Mouse (Mus musculus) fat pad, adult 2 months (tissue): ENCODE data around the gene 3110082I17Rik.

Experiments
- DNase-seq: peaks from one replicate; pipeline ENCODE4 v3.0.0-alpha.2; 2011; ENCODE audit warnings: low read depth, low spot score; ENCODE audit errors: extremely low read depth

Gene 3110082I17Rik

DNA sequence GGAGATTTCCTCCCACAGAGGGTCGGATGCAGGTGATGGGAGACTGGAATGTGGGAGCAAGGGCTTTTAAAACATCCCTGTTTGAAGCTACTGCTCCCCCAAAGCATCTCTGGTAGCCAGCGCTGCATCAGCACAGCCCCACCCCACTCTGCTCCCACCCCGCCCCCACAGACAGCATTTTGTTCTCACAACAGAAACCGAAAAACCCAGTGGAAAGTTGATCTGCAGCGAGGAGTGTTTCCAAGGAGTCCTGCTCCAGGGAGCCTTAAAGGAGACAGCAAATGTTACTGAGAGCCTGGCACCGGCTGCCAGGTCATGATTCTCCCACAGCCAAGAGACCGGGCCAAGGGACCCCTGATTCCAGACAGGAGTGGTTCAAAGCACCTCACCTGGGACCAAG is 129.6 kb downstream of the 3110082I17Rik start:
- no peak for DNase-seq

DNA sequence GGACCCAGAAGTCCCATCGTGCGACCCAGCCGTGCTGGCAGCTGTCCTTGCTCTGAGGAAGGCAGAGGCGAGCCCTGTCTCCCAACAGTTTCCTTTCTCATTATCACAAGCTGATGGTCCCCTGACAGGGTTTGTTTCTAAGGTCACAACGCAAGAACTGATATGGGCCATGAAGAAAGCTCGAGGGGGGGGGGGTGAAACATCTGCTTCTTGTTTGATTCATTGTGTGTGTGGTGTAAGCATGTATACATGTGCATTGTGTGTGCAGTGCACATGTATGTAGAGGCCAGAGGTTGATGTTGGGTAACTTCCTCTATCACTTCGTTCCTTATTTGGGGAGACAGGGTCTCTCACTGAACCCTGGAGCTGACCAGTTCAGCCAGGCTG is 132.7 kb downstream of the 3110082I17Rik start:
- DNase-seq, result no peak

DNA sequence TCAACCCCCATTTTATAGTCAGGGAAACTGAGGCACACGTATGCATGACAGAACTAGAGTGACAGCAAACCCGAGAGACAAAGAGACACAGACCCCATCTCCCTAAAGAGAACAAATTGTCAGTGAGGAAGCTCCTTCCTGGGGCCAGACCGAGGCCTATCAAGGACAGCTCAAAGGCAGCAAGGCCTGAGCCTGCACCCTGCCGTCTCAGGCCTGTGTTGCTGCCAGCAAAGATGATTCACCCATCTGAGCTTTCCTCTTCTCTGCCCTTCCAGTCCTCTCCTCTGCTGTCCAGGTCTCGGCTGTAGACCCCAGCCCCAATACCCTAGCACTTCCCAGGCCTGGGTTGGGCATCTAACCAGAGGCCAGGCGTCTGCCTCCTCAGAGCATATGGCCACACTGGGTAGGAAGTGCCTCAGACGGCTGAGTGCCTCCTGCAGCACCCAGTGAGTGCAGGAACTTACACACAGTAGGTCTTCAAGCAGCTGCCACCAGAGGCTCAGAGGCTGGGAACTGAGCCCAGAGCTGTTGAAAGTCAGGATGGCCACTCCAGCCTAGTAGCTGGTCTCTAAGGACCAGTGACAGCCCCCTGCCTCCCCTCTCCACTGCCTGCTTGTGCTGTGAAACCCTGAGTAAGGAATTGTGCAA is 133.2 kb downstream of the 3110082I17Rik start:
- DNase-seq, result no peak

DNA sequence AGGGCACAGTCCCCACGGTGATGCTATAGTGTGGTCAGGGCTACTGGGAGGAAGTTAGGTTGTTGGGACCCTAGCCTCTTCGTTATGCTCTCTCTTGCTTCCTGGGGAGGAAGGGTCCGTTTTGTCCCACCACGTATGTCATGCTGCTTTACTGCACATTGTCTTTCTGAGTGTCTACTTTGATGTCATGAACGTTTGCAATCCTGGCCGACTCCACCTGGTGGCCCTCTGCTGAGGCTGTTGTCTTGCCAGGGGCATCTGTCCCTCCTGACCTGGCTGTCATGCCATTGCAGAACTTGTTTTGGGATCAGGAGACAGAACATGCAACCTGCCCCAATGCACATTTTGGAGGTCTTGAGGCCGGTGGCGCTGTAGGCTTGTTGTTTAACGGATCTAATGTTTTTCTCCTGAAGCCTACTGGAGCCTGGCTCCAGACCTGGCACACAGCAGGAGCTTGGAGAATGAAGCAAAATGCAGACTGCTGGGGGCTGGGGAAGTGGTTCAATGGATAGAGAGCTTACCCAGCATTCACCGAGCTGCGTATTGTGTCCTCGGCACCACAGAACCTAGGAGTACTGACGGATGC is 134.1 kb downstream of the 3110082I17Rik start:
- DNase-seq, result no peak

DNA sequence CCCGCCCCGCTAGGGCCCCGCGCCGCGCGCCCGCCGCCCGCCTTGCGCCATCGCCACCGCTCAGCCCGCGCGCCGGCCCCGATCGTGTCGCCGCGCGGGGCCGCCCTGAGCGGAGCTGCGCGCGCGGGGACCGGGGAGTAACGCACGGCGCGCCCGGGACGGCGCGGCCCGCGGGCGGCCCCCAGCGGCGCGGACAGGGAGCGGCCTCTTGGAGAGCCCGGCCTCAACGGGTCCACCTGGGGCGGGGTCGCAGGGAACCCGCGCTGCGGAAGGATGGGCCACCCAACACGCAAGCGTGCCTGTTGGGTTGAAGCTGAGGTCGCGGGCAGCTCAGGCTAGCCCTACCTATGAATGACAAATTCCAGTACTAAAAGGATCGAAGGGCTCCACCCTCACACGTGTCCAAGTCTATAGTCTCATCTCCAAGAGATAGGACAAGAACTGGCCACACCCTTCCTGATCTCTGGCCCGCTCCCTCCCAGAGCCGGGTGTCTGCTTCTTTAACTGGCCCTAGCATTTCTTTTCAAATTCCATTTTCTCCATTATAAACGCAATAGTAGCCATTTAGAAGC is 134.8 kb downstream of the 3110082I17Rik start, which contains the start of gene Adap1:
TSS of gene Adap1 (minus strand) at position 228 of the 572 bp plus-strand sequence.
- no peak for DNase-seq

DNA sequence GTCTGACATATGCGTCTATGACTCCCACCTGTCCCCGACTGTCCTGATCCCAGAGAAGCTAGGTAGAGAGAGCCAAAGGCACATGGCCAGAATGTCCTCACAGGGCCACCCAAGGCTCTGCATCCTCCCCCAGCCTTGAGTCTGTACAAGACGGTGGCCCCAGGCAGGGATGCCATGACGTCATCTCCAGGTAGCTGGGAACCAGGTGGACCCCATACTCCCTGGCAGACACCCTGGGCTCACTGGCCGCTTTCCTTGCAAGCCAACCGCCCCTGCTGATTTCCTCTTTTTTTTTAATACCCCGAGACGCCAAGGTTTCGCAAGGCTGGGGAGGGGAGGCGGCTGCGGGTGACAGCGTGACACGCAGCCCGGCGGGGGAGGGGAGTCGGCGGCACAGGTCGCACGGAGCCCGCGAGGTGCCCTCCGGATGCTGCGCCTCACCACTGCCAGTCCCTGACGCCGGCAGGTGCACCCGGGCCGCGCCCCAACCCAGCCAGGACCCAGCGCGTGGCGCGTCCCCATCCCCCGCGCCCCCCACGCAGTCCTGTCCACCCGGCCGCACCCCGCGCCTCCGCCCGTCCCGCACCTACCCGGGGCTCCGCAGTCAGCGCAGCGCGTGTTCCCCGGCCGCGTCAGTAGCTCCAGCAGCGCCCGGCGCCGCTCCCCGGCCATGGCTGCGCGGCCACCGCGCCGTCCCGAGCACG is 135.5 kb downstream of the 3110082I17Rik start:
- no peak for DNase-seq

DNA sequence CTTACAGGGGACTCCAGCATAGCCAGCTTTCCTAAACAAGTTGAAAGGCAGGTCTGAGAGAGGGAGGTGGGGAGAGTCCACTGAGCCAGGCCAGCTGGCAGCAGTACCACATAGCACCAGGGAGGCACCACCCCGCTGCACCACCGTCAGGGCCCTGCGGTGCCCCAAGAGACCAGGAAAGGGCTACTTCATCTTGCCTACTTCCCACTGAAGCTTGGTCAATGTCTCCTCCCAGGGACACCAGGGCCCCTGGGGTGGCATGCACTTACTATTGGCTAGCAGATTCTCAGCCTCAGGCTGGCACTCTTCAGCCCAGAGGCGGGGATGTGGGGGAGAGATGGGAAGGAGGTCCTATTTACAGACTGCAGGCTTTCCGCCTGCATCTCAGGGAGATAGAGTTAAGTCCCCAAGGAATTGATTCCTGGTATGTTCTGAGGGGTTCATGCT is 136.3 kb downstream of the 3110082I17Rik start:
- no peak for DNase-seq

DNA sequence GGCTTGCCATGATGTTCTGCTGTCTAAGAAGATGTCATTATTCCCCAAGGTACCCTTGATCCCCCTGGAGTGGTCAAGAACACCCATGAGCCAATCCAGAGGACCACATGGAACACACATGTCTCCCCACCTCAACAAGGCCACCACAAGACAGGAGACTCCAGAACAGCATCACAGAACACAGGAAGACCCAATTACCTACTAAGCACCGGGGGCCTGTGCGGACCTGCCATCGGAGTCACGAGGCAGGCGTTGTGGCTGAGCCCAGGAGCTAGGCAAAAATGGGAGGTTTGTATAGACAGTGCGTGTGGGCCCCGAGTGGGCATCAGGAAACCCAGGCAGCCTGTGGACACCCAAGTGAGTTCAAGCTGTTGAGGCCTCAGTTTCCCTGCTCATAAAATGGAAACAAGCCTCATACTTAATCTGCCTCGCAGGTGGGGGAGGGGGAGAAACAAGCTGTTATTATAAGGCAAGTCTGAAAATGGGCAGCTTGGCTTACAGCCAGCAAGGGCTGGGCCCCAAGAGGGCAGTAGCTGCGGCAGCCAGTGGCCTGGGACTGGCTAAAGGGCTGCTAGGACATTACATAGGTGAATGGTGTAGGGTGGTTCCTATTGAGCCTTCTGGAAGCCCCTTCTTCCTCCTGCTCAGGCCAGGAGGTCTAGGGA is 136.9 kb downstream of the 3110082I17Rik start:
- DNase-seq, result no peak

DNA sequence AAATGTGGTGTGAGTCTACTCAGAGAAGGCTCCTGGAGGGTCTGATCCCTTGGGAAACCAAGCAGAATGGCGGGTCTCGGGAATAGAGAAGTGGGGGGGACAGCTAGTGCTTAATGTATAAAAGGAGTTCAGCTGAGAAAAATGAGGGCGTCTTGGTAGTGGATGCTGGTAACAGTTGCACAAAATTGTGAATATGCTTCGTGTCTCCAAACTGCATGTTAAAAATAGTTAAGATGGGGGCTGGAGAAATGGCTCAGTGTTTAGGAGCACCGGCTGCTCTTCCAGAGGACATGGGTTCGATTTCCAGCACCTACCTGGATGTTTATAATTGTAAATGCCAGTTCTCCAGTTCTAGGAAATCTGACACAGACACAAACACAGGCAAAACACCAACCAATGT is 139.0 kb downstream of the 3110082I17Rik start:
- DNase-seq, result no peak

DNA sequence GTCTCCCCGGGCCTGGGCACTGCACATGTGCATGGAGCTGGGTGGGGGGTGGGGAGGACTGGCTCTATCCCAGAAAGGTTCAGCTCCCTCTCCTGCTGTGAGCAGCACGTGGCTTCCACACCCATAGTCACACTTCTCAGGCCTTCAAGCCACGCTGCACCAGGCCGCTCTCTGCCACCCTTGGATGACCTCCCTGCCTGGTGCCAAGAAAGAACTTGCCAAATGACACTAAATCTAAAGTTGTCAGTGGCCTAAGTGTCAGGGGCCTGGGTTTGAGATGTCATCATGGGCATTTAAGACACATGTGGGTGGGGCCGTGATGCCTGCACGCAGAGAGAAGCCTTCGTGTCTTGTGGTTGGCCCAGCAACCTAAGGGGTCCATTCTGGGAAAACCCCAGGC is 139.9 kb downstream of the 3110082I17Rik start:
- DNase-seq, result no peak

DNA sequence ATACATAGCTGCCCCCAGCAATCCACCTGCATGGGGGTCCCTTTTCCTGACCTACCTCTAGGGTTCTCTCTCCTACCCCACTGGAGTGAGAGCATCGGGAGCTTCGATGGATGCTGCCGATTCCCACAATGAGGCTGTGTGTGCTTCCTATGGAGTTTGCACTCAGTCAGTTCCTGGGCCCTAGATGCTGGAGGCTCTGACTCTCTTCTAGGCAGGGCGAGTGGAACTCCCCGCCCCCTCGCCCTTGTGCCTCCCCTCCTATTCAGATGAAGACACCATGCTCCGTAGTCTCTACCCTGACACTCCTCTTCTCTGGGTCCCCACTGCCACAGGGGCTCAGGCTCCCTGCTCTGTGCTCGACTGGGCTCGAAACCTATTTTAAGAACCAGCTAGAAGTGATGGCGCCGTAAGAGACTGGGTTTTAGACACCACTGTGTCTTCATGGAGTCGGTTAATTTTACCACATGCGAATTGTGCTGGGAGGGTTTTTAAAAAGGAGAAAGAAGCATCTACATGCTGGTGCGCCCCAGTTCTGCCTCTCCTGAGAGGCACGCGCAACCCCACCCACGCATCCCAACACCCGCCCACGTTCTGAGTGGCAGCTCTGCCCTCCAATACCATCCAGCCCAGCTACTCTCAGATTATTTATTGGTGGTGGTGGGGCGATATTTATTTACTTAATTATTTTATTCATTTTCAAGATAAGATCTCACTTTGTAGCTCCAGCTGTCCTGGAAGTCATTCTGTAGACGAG is 142.4 kb downstream of the 3110082I17Rik start:
- no peak for DNase-seq

DNA sequence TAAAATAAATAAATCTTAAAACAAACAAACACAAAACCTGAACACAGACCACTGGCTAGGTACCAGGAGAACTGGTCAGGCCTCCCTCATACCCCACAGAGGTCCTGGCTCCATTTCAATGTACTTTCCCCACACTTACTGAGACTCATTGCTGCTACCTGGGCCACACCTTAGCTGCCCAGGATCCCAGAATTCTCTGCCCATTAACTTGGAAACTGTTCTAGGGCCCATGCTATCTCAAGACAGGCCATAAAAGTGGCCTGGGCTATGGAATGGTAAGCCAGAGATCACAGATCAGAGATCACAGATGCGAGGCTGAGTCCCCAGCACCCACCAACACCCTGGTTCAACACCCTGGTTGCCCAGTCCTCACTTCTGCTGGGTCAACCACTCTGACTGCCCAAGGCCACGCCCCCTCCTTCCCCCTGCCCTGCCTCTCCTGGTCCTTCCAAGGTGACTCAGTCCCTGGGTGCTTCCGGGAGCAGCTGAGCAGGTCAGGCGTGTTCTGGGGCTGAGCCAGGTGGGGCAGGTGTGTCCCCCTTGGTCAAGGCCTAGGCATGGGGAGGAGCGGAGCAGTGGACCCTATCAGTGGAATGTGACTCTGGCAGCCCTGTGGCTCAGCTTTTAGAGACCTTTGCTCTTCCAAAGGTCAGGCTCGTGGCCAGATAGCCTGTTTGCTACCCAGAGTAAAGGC is 143.2 kb downstream of the 3110082I17Rik start:
- no peak for DNase-seq

DNA sequence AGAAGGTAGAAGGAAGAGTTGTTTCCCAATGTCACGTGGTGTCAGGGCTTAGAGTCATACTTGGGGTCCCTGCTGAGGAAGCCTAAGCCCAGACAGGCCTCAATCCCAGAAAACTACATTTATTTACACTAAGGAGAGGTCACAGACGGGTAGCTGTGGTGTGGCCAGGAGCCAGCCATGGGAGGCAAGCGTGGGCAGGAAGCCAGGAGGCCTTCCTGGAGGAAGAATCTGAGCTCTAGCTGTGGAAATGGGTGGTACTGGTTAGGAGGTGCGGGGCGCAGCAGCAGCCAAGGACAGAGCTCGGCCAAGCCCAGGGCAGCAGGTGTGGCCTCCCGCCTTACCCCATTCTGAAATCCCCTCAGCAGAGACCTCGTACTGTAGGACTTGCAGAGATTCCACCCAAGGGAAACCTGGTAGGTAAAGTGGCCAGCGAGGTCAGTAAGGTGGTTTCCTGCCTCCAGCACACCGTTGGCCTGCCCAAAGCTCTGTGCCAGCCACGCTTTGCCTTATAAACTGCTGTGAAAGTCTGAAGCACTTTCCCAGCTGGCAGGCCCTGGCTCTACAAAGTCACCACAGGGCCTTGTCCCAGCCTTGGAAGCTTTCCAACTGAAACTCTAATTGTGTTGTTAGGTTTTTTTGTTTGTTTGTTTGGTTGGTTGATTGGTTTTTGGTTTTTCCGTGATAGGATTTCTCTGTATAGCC is 145.2 kb downstream of the 3110082I17Rik start:
- no peak for DNase-seq

DNA sequence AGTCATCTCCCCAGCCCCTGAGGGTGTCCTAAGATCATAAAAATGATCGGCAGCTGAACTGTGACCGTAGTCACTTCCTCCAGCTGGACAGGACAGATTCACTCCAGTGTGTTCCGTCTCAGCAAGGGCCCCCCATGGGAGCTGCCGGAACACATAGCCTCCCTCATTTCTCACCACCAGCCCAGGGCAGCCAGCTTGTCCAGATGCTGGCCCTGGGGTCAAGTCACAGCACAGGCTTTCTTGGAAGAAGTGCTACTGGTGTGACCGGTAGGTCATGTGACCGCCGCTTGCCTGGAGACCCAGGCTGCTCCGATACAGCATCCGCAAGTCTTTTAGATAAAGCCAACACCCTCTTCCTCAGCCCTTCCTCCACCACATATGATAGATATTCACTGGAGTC is 146.8 kb downstream of the 3110082I17Rik start:
- no peak for DNase-seq

DNA sequence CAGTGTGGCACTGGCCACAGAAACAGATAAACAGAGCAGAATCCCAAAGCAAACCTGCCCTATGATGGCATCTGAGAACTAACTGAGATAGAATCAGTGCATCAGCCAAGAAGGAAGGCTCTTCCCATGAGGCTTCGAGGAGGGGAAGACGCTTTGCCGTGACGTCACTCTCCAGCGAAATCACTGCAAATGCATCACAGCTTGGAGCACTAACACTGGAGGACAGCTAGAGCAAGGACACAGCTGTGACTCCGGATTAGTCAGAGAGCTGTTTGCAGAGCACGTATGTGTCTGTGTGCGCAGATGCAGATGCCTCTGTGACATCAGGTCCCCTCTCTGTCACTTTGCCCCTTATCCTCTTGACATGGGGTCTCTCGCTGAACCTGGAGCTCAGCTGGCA is 148.5 kb downstream of the 3110082I17Rik start:
- no peak for DNase-seq

DNA sequence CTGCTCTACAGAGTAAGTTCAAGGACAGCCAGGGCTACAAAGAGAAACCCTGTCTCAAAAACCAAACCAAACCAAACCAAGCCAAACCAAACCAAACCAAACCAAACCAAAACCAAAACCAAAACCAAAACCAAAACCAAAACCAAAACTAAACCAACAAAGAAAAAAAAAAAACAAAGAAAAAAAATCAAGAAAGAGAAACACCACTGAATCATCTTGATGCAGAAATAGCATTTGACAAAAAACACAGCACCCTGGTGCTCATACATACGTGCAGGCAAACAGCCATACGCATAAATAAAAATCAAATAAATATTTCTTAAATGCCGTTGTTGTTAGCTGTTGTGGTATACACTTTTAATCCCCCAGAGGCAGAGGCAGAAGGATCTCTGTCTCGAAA is 149.8 kb downstream of the 3110082I17Rik start:
- no peak for DNase-seq

DNA sequence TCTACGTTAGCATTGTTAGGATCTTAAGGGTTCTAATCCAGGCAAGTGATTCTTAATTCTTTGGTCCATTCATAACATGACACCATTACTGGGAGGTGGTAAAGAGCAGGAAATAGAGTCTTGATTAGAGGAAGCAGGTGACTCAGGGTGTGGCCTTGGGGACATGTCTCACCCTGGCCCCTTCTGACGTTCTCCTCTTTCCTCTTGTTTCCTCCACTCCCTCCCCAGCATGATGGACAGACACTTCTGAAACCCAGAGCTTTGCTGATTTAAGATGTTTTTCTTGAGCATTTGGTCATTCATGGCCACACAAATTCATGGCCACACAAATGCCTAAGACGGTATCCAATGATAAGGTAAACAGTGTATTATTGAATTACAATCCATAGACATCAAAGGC is 150.4 kb downstream of the 3110082I17Rik start:
- no peak for DNase-seq
